Mouse (Mus musculus): ENCODE data around the gene Stk35. TPM values are rescaled to one million over a fixed set of nuclear protein-coding genes. Genes with fewer than 3 reads are reported as not detected.
"Not testable (repeated sequence)": the region's sequence is repeated elsewhere in the genome, so short reads cannot be mapped to it uniquely, and the experiment has no call there.

Gene Stk35
- total RNA-seq, 1 experiment from 2014 or later = 22.2 TPM

GRCm38 (mm10) chr2:129834881-129835280 is 34.6 kb downstream of the Stk35 start:
- DNase-seq = no peak

- DNase-seq = no peak
These were observed 36.6 kb downstream of the Stk35 start for GRCm38 (mm10) chr2:129836921-129837320.

GRCm38 (mm10) chr2:129838321-129838720 is 38.0 kb downstream of the Stk35 start:
- no peak for DNase-seq

GRCm38 (mm10) chr2:129845826-129846225 is 45.5 kb downstream of the Stk35 start:
- DNase-seq = peak; percentile 42

DNA sequence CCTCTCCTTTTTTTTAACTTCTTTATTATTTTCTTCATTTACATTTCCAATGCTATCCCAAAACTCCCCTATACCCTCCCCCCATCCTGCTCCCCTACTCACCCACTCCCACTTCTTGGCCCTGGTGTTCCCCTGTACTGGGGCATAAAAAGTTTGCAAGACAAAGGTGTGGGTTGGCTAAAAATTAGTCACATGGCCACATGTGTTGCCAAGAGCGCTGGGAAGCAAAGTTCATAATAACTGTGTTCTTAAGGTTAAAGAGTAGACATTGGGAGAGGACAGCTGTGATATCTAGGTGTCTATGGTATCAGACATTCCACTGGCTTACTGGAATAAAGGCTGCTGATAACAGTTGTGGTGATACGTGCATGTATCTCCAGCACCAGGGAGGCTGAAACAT is 46.2 kb downstream of the Stk35 start:
- DNase-seq = no peak

- not testable (repeated sequence) for DNase-seq
These were observed 48.8 kb downstream of the Stk35 start for GRCm38 (mm10) chr2:129849078-129849477.

DNA sequence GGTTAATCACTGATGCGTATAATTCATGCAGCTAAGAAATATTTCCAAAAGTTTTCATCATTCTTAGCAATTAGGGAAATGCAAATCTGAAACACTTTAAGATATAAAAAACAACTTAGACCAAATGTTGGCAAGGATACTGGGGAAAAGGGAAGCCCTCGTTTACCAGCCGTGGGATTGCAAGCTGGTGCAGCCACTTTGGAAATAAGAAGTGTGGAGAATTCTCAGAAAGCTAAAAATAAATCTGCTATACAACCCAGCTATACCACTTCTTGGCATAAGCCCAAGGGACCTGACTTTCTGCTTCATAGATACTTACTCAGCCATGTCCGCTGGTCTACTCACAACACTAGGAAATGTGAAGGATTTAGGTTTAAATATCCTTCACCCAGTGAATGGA is 51.2 kb downstream of the Stk35 start:
- no peak for DNase-seq

- DNase-seq = no peak
These were observed 62.9 kb downstream of the Stk35 start for GRCm38 (mm10) chr2:129863256-129863655.

GRCm38 (mm10) chr2:129864958-129865357 is 64.6 kb downstream of the Stk35 start:
- DNase-seq = no peak

DNA sequence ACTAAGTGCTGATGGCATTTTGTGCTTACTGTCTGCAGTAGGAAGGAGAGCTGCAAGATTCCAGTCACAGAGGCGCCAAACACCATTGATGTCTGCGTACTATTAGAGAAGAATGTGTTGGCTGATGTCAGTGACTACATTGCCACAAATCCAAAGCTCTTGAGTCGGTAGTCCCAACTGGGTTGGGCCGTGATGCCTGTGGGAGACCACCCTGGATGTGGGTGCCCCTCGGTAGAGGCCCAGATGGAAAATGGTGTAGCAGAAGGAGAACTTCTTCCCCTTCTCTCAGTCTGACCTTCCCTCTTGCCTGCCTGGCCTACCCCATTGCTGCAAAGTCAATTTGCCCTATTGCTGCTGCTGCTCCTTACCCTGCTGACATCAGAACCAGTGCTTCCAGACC is 68.8 kb downstream of the Stk35 start:
- no peak for DNase-seq

GRCm38 (mm10) chr2:129871246-129871645 is 70.9 kb downstream of the Stk35 start:
- DNase-seq = peak; percentile 29

- DNase-seq = no peak
These were observed 71.8 kb downstream of the Stk35 start for GRCm38 (mm10) chr2:129872071-129872470.

DNA sequence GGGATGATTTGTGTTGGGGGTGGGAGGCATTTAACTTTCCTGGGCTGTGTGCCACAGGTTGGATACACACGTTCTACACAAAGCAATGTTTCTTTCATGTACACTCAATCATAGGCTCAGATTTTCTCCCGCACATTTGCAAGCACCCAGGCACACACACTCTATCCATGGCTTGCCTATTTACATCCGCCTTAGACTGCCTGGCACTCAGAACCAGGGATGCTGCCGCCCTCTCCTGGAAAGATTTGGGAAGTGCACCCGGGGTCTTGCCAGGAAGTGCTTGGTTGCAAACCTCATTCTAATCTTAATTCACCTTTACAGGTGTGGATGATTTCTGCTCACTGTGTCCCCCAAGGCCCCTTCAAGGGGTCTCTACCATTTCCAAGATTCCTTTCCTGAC is 73.2 kb downstream of the Stk35 start:
- DNase-seq = peak; percentile 87

DNA sequence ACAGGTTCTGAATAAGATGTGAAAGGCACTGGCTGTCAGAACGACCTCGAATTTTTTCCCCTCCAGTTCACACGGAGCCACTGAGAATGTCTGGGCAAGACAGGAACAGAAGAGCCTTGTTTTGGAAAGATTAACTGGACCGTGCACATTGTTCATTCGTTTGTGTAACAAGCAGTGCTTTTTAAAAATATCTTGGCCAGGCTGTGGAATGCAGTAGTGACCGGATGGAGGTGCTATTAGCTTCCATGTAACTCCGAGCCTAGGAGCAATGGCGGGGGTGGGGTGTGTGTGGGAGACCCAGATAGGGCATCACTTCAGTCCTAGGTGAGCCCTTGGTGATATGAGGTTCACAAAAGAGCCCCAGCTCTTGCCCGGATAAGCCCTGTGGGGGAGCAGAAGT is 73.8 kb downstream of the Stk35 start:
- DNase-seq = no peak

GRCm38 (mm10) chr2:129874509-129875095 is 74.3 kb downstream of the Stk35 start:
- DNase-seq = no peak

- no peak for DNase-seq
These were observed 76.6 kb downstream of the Stk35 start for GRCm38 (mm10) chr2:129876935-129877334.

DNA sequence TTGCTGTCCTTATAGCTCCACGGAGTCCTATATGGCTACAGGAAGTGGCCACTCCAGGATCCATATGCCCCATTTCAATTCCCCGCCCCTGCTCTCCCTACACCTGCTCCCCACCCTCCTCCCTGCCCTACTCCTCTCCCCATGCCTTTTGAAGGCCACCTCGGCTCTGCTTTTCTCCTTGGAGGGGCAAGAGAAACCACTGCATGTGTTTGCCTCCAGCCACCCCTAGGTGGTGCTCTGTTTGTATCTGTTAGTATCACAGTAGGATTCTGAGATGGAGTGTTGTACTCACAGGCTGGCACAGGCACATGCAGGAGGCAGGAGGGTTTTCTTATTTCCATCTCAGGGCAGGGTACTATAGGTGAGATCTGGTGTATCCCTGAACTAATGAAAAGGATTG is 79.5 kb downstream of the Stk35 start:
- DNase-seq = peak; percentile 75

DNA sequence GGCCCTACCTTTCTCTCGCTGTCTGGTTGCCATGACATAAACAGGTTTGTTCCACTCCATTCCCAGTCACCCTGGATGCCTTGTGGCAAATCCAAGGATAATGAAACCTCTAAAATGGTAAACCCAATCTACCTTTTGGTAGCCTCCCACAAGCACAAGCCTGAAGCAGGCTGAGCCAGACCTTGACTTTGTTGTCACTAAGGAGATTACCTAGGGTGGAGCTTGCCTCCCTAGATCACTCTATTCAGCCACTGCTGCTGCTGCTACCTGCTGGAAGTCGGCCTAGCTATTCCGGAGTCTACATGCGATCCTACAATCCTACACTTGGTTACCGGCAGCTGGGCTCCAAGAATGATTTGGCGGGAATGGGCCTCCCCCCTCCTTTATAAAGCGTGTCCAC is 79.9 kb downstream of the Stk35 start:
- DNase-seq = no peak

GRCm38 (mm10) chr2:129881886-129882285 is 81.6 kb downstream of the Stk35 start:
- no peak for DNase-seq

Other genes starting within 250 kb of the Stk35 start
- gene Sirpa, start 207.7 kb upstream of the Stk35 start, total RNA-seq (2021) = 39.9 and 47.4 TPM in 2 replicates
- not detected in 2 replicates for gene Pdyn, start 100.7 kb upstream of the Stk35 start, total RNA-seq (2021)
- 1.1 and 1.7 TPM in 2 replicates for gene Tgm3, start 211.8 kb downstream of the Stk35 start, total RNA-seq (2021)

Measured in adrenal gland, postnatal 14 days (tissue).